Mouse (Mus musculus): Measurements from ENCODE around the gene Lmx1b. TPM values are rescaled to one million over a fixed set of nuclear protein-coding genes. Genes with fewer than 3 reads are reported as not detected.

Gene Lmx1b
- polyA plus RNA-seq, 1 experiment from 2014 or later = 6.3 TPM

- Histone ChIP-seq H3K27ac (peak overlapping the region; percentile 90), H3K4me1 (replicated peaks) (peaks cover 31% of the 10 kb centered on the region), H3K36me3 (no peaks in the 10 kb centered on the region), H3K4me3 (peak overlapping the region; percentile 48), H3K4me2 (peak overlapping the region; percentile 55), H3K9me3 (no peaks in the 10 kb centered on the region), H3K27me3 (peaks cover 100% of the 10 kb centered on the region), H3K9ac (peak overlapping the region; percentile 86)
- 1% methylated on average over 42 of the region's 42 CpGs for WGBS
- 0 out of 2 replicates have a peak, but pooled peaks have one; percentile 32 for ATAC-seq (ENCODE audit: low FRiP score)
Observed at GRCm38 (mm10) chr2:33642650-33643458, 2.5 kb upstream of the Lmx1b start.

GRCm38 (mm10) chr2:33641859-33642571 lies 1.7 kb upstream of the Lmx1b start:
- H3K27me3 ChIP-seq = peaks cover 100% of the 10 kb centered on the region
- WGBS = under 1% methylated on average over 41 of the region's 41 CpGs
- H3K4me2 ChIP-seq = peak overlapping the region; percentile 55
- H3K36me3 ChIP-seq = no peaks in the 10 kb centered on the region
- ATAC-seq (ENCODE audit: low FRiP score) = no peak
- peaks cover 25% of the 10 kb centered on the region for H3K4me1 ChIP-seq (replicated peaks)
- peak overlapping the region; percentile 90 for H3K27ac ChIP-seq
- H3K9me3 ChIP-seq = no peaks in the 10 kb centered on the region
- H3K4me3 ChIP-seq = peak overlapping the region; percentile 48
- H3K9ac ChIP-seq = peak overlapping the region; percentile 86

DNA sequence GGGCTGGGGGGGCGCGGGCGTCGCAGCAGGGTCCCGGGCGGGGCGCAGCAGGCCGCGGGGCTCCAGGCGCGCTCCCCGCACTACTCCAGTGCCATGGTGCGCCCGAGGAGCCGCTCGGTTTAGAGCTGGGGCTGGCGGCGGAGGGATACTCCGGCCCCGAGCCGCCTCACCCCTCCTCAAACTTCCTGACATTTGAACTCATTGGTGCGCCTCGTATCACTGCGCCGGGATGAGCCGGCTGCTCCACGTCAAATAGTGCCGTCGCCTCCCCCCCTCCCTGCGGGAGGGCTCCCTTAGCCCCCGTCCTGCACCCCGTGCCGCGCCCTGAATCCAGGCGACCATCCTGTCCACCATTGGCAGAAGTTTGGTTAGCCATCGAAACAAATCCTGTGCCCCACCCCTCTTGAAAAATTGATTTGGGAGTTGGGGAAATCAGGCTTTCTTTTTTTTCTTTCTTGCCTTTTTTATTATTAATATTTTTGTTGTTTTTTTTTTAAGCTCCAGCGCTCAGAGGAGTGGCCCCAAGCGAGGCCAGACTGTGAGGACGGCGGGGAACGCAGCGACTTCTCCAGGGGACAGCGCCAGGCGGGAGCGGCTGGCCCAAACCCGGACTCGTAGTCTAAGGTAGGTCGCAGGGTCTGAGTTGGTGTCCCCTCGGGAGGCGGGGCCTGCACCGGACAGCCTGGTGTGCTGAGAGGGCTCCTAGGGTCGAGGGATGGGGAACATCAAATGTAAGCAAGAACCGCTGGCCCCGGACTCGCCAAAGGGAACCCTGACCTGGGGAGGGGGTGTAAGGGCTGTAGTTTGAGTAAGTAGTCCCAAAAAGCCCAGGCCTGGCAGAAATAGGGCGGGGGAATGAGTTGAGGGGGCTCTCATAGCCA lies 907 bp upstream of the Lmx1b start:
- ATAC-seq (ENCODE audit: low FRiP score) = peak; percentile 22; the same call in 1 of the 2 replicates
- peak overlapping the region; percentile 55 for H3K4me2 ChIP-seq
- H3K4me3 ChIP-seq = peak overlapping the region; percentile 48
- peak overlapping the region; percentile 90 for H3K27ac ChIP-seq
- peaks cover 96% of the 10 kb centered on the region for H3K27me3 ChIP-seq
- peaks cover 22% of the 10 kb centered on the region for H3K4me1 ChIP-seq (replicated peaks)
- H3K9me3 ChIP-seq = no peaks in the 10 kb centered on the region
- no peaks in the 10 kb centered on the region for H3K36me3 ChIP-seq
- WGBS = under 1% methylated on average over 44 of the region's 56 CpGs
- peak overlapping the region; percentile 86 for H3K9ac ChIP-seq

DNA sequence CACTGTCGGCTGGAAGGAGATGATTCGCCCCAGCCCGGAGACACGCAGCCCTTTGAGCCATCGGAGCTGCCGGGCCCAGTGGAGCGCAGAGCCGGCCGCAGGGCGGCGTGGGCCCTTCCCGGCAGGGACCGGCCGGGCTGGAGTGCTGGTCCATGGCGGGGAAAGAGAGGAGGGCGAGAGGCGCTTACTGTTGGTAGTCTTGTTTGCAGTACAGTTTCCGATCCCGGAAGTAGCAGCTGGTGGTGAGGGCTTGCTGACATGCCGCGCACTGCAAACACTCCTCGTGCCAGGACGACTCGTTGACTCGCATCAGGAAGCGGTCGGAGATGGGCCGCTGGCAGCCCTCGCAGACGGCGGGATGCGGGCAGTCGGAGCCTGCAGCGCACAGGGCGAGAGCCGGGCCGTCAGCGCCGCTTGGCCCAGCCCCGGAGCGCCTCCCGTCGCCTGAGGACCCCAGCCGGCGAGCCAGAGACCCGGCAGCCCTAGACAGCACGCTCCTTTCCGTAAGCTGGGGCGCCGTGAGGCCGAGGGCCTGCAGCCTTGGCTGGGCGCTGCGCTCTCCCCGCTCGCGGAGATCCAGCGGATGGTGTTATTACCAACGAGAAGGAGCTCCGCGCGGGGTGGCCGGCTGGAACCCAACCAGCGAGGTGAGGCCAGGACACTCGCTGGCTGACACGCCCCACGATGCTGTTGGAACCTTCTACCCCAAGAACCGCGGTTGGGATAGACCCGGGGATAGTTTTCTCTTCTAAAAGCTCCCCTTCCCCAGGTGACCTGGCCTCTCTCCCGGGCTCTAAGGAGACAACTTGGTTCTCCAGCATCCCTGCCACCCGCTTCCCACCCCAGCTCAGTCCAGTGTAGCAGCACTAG lies 775 bp downstream of the Lmx1b start:
- no peak for ATAC-seq (ENCODE audit: low FRiP score)

DNA sequence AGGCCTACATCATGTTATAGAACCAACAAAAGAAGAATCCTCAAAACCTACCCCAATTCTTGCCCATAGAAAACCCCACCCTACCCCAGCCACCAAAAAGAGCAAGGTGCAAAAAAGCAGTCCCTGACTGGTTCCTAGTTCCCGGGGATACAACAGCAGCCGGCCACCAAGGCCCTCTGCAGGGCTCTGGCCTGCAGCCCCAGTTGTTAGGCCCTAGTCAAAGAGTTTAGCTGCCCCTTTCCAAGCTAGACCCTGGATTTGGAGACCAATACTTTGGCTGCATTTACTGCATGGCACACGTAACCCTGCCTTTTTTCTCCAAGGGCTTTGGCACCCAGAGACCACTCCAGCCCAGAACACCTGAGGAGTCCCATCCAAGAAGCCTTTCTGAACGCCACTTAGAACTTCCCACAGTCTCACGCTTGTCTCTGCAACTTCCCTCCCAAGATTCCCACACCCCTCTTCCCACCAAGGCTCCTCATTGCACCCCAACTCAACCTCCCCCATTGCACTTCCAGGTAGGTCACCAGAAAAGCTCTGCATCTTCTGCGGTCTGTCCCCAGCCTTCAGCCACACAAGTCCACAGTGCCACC lies 2.1 kb downstream of the Lmx1b start:
- Histone ChIP-seq H3K4me1 (replicated peaks) (peaks cover 29% of the 10 kb centered on the region), H3K9ac (peak overlapping the region; percentile 86), H3K36me3 (no peaks in the 10 kb centered on the region), H3K27me3 (peaks cover 96% of the 10 kb centered on the region), H3K27ac (peak overlapping the region; percentile 90), H3K9me3 (no peaks in the 10 kb centered on the region), H3K4me3 (peak overlapping the region; percentile 48), H3K4me2 (peak overlapping the region; percentile 55)
- ATAC-seq (ENCODE audit: low FRiP score) = no peak
- WGBS = 17% methylated on average over 6 of the region's 6 CpGs

More for the DNA sequence above, 775 bp downstream of the Lmx1b start:
- H3K4me3 ChIP-seq = peak overlapping the region; percentile 48
- peak overlapping the region; percentile 86 for H3K9ac ChIP-seq
- H3K4me1 ChIP-seq (replicated peaks) = peaks cover 26% of the 10 kb centered on the region
- peaks cover 96% of the 10 kb centered on the region for H3K27me3 ChIP-seq
- H3K9me3 ChIP-seq = no peaks in the 10 kb centered on the region
- H3K36me3 ChIP-seq = no peaks in the 10 kb centered on the region
- H3K27ac ChIP-seq = peak overlapping the region; percentile 90
- WGBS = under 1% methylated on average over 71 of the region's 71 CpGs
- peak overlapping the region; percentile 55 for H3K4me2 ChIP-seq

DNA sequence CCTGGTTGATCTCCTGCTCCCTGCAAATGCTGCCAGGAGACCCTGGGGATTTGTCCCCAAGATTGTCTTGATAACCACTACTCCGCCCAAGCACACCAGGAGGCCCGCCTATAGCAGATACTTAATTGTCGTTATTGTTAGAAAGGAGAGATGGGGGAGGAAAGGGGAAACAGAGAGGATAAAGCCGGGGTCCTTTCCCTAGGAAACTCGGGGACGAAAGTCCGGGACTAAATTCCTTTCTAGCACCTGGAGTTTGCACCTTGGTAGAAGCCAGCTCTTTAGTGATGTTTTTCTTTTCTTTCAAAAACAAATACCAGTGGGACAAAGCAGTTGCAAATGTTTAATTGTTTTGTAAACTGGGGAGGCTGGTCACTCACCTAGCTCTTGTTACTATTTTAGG lies 3.0 kb downstream of the Lmx1b start:
- H3K9ac ChIP-seq = peak overlapping the region; percentile 86
- H3K4me3 ChIP-seq = peak overlapping the region; percentile 48
- H3K27me3 ChIP-seq = peaks cover 96% of the 10 kb centered on the region
- peaks cover 31% of the 10 kb centered on the region for H3K4me1 ChIP-seq (replicated peaks)
- ATAC-seq (ENCODE audit: low FRiP score) = no peak
- no peaks in the 10 kb centered on the region for H3K36me3 ChIP-seq
- peak overlapping the region; percentile 90 for H3K27ac ChIP-seq
- peak overlapping the region; percentile 55 for H3K4me2 ChIP-seq
- 1% methylated on average over 7 of the region's 7 CpGs for WGBS
- no peaks in the 10 kb centered on the region for H3K9me3 ChIP-seq

DNA sequence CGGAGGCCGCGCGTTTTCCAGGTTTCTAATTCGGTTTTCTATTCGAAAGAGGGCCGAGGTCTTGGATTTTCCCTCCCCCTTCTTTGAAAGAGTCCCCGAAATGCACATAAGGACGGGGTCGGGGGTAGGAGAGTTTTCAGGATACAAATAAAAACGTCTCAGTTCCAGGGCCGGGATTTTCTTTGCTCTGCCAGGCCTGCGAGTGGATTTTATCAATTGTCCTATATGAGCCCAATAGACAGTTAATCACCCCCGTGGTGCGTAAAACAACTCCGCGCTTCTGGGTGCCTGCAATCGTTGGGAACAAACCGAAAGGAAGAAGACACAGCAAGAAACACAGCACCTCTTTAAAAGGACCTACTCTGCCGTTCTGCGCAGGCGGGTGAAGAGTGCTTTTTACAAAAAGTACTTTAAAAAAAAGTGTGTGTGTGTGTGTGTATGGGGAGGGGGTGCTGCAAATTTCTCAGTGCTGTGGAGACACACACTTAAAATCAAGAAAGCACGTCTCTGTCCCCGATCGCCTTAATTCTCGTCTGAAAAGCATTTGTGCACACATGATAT lies 3.6 kb downstream of the Lmx1b start:
- 1% methylated on average over 26 of the region's 26 CpGs for WGBS
- H3K9ac ChIP-seq = peak overlapping the region; percentile 86
- H3K4me3 ChIP-seq = peak overlapping the region; percentile 48
- H3K27me3 ChIP-seq = peaks cover 96% of the 10 kb centered on the region
- H3K9me3 ChIP-seq = no peaks in the 10 kb centered on the region
- peaks cover 32% of the 10 kb centered on the region for H3K4me1 ChIP-seq (replicated peaks)
- peak overlapping the region; percentile 83 for H3K27ac ChIP-seq
- H3K36me3 ChIP-seq = no peaks in the 10 kb centered on the region
- H3K4me2 ChIP-seq = peak overlapping the region; percentile 55
- no peak for ATAC-seq (ENCODE audit: low FRiP score)

DNA sequence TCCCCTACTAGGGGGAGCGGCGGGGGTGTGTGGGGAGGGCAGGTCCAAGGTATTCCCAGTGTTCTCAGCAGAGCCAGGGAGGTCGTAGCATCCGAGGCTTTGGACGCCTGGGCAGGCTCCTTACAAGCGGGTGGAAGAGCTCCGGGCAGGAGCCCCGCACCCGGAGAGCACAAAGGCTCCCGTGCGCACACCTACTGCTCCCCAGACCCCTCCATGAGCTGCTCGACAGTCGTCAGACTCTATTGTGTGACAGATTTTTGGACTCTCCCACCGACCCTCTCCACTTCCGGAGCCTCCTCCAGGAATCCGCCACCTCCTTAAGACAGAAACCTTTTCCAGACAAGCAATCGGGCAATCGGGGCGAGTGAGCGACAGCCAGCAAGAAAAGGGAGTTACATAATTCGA lies 4.2 kb downstream of the Lmx1b start:
- H3K9ac ChIP-seq = peak overlapping the region; percentile 86
- peak overlapping the region; percentile 48 for H3K4me3 ChIP-seq
- WGBS = 2% methylated on average over 21 of the region's 21 CpGs
- no peak for ATAC-seq (ENCODE audit: low FRiP score)
- no peaks in the 10 kb centered on the region for H3K36me3 ChIP-seq
- peak overlapping the region; percentile 83 for H3K27ac ChIP-seq
- peaks cover 38% of the 10 kb centered on the region for H3K4me1 ChIP-seq (replicated peaks)
- no peaks in the 10 kb centered on the region for H3K9me3 ChIP-seq
- H3K27me3 ChIP-seq = peaks cover 96% of the 10 kb centered on the region
- peak overlapping the region; percentile 55 for H3K4me2 ChIP-seq

GRCm38 (mm10) chr2:33635323-33636116 lies 4.8 kb downstream of the Lmx1b start:
- 4% methylated on average over 19 of the region's 19 CpGs for WGBS
- peak overlapping the region; percentile 83 for H3K27ac ChIP-seq
- peak overlapping the region; percentile 86 for H3K9ac ChIP-seq
- peak overlapping the region; percentile 48 for H3K4me3 ChIP-seq
- ATAC-seq (ENCODE audit: low FRiP score) = no peak
- peak overlapping the region; percentile 55 for H3K4me2 ChIP-seq
- H3K9me3 ChIP-seq = no peaks in the 10 kb centered on the region
- H3K36me3 ChIP-seq = no peaks in the 10 kb centered on the region
- peaks cover 42% of the 10 kb centered on the region for H3K4me1 ChIP-seq (replicated peaks)
- peaks cover 96% of the 10 kb centered on the region for H3K27me3 ChIP-seq

DNA sequence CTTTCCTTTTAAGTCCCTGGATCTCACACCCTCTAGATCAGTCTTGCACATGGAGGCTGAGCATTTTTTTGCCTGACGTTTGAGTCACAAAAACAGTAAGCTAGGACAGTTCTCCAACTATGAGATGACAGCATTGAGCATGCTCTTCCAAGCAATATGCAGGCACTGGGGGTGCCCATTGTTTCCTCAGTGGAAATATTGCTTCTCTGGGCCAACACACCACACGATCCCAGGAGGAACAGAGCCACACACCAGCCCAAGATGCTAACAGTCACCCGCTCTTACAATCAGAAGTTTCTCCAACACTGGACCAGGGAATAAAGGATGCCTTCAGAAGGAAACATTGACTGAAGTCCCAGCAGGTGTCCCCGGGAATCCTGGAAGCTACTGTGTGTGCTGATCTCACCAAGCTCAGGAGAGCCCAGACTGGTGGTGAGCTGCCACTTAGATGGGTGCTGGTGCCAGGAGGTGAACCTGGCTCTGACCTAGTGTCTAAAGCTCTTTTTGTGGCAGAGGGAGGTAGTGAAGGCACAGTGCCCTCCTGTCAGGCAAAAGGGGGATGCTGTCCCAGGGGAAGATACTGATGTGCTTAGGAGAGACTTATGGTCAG lies 5.7 kb downstream of the Lmx1b start:
- no peaks in the 10 kb centered on the region for H3K36me3 ChIP-seq
- ATAC-seq (ENCODE audit: low FRiP score) = no peak
- H3K9ac ChIP-seq = peak overlapping the region; percentile 86
- H3K4me3 ChIP-seq = peak overlapping the region; percentile 48
- 16% methylated on average over 4 of the region's 4 CpGs for WGBS
- peaks cover 49% of the 10 kb centered on the region for H3K4me1 ChIP-seq (replicated peaks)
- H3K27ac ChIP-seq = peak overlapping the region; percentile 83
- H3K4me2 ChIP-seq = peak overlapping the region; percentile 55
- H3K9me3 ChIP-seq = no peaks in the 10 kb centered on the region
- peaks cover 96% of the 10 kb centered on the region for H3K27me3 ChIP-seq
